Mouse (Mus musculus) myocyte (in vitro differentiated cells): ENCODE data around the gene Creg1. TPM values are rescaled to one million over a fixed set of nuclear protein-coding genes. Genes with fewer than 3 reads are reported as not detected.

Experiments used
- H3K27me3 ChIP-seq: one replicate; pipeline ENCODE4 v1.6.1; 2011; ENCODE audit not compliant: control insufficient read depth, insufficient read depth, insufficient read length
- H3K36me3 ChIP-seq: one replicate; pipeline ENCODE4 v1.6.1; 2011; ENCODE audit not compliant: control insufficient read depth, insufficient read depth
- H3K4me2 ChIP-seq: one replicate; pipeline ENCODE4 v1.6.1; 2011; ENCODE audit warnings: low read depth, control low read depth
- H3K4me3 ChIP-seq: one replicate; pipeline ENCODE4 v1.5.1; 2011; ENCODE audit warnings: mild to moderate bottlenecking, control low read depth, moderate library complexity
- H3K79me2 ChIP-seq: one replicate; pipeline ENCODE4 v1.6.1; 2011; ENCODE audit not compliant: control insufficient read depth, insufficient read depth
- H3ac ChIP-seq: one replicate; pipeline ENCODE4 v1.6.1; 2011; ENCODE audit not compliant: control insufficient read depth, insufficient read length
- CEBPB ChIP-seq: IDR thresholded peaks from 2 replicates; pipeline ENCODE4 v1.6.1; 2011; ENCODE audit warnings: mild to moderate bottlenecking, moderate library complexity; ENCODE audit not compliant: poor library complexity, insufficient read depth, severe bottlenecking
- E2F4 ChIP-seq: IDR thresholded peaks from one replicate; pipeline ENCODE4 v1.6.1; 2011; ENCODE audit warnings: mild to moderate bottlenecking, control low read depth, moderate library complexity; ENCODE audit not compliant: insufficient read depth
- MAX ChIP-seq: IDR thresholded peaks from one replicate; pipeline ENCODE4 v1.6.1; 2011; ENCODE audit warnings: low read depth, mild to moderate bottlenecking, control low read depth
- MYOD1 ChIP-seq, 3 experiments: IDR thresholded peaks; one replicate each; pipeline ENCODE4 v1.6.1; 2011; ENCODE audit warnings: control low read depth in 2 of 3, low read depth in 2 of 3, mild to moderate bottlenecking in 2 of 3, moderate library complexity in 1 of 3; ENCODE audit not compliant: insufficient read length in 2 of 3, control insufficient read depth in 1 of 3
- MYOG ChIP-seq, 3 experiments: IDR thresholded peaks; one replicate each; pipeline ENCODE4 v1.6.1; 2011; ENCODE audit warnings: control low read depth in 2 of 3, low read depth in 2 of 3, mild to moderate bottlenecking in 2 of 3; ENCODE audit not compliant: insufficient read length in 2 of 3, control insufficient read depth in 1 of 3, insufficient read depth in 1 of 3
- POLR2A ChIP-seq: IDR thresholded peaks from one replicate; pipeline ENCODE4 v1.6.1; 2011; ENCODE audit warnings: low read depth, mild to moderate bottlenecking, control low read depth, moderate library complexity; ENCODE audit not compliant: insufficient read length
- POLR2AphosphoS2 ChIP-seq: IDR thresholded peaks from one replicate; pipeline ENCODE4 v1.6.1; 2011; ENCODE audit warnings: low read depth, control low read depth; ENCODE audit not compliant: insufficient read length
- REST ChIP-seq: IDR thresholded peaks from one replicate; pipeline ENCODE4 v1.6.1; 2011; ENCODE audit warnings: mild to moderate bottlenecking, control low read depth, moderate library complexity; ENCODE audit not compliant: insufficient read depth, insufficient read length
- SRF ChIP-seq: IDR thresholded peaks from one replicate; pipeline ENCODE4 v1.6.1; 2011; ENCODE audit warnings: low read depth; ENCODE audit not compliant: control insufficient read depth, insufficient read length
- TCF12 ChIP-seq: IDR thresholded peaks from one replicate; pipeline ENCODE4 v1.6.1; 2011; ENCODE audit warnings: mild to moderate bottlenecking, control low read depth; ENCODE audit not compliant: poor library complexity, insufficient read depth, severe bottlenecking
- TCF3 ChIP-seq: IDR thresholded peaks from one replicate; pipeline ENCODE4 v1.6.1; 2011; ENCODE audit warnings: low read depth, control low read depth; ENCODE audit not compliant: insufficient read length
- USF1 ChIP-seq: IDR thresholded peaks from one replicate; pipeline ENCODE4 v1.6.1; 2011; ENCODE audit warnings: low read depth, mild to moderate bottlenecking, control low read depth, moderate library complexity
- polyA plus RNA-seq: library from polyadenylated mRNA; unstranded; fragments of >200 nt; fragmentation: generic; extraction: Trizol; gene quantifications from one replicate; pipeline ENCODE4 v1.2.1, GENCODE M21; 2012; ENCODE audit warnings: missing spikeins

The Creg1 gene
- polyA plus RNA-seq = 18.7 TPM

GRCm38 (mm10) chr1:165763635-165764372 is at the start of gene Creg1:
Creg1 (plus strand) TSS chr1:165763746.
- TF ChIP-seq REST = peak; percentile 21
- no peak for TF ChIP-seq CEBPB
- TF ChIP-seq MYOD1 (IDR thresholded peaks at IDR 0.05; ENCODE audit: control insufficient read depth in 1 of 3, insufficient read length in 2 of 3, low read depth in 2 of 3) = peak in 1 of 3 experiments; percentile 8
- no peak for TF ChIP-seq TCF12
- TF ChIP-seq TCF3 = no peak
- no peak for TF ChIP-seq E2F4
- TF ChIP-seq POLR2A = peak; percentile 99
- peak; percentile 96 for TF ChIP-seq POLR2AphosphoS2
- no peak for TF ChIP-seq MAX
- Histone ChIP-seq H3ac (peak within 1 kb of the TSS; percentile 34), H3K79me2 (no peaks in the 10 kb centered on the region), H3K27me3 (no peaks in the 10 kb centered on the region), H3K4me3 (peak within 1 kb of the TSS; percentile 35), H3K4me2 (peak within 1 kb of the TSS; percentile 85), H3K36me3 (no peaks in the 10 kb centered on the region)

GRCm38 (mm10) chr1:165713798-165714197 is 49.7 kb upstream of the Creg1 start:
- Histone ChIP-seq H3K27me3 (peaks cover 38% of the 10 kb centered on the region), H3ac (no peak overlapping the region), H3K36me3 (no peaks in the 10 kb centered on the region), H3K4me3 (no peak overlapping the region), H3K79me2 (no peaks in the 10 kb centered on the region), H3K4me2 (no peak overlapping the region)
- TF ChIP-seq TCF3 (no peak), USF1 (no peak), SRF (no peak), CEBPB (no peak), MYOG (IDR thresholded peaks at IDR 0.05; ENCODE audit: control insufficient read depth in 1 of 3, insufficient read depth in 1 of 3, insufficient read length in 2 of 3, low read depth in 2 of 3) (no peak)

- Histone ChIP-seq H3K36me3 (no peaks in the 10 kb centered on the region), H3ac (no peak overlapping the region), H3K27me3 (peaks cover 23% of the 10 kb centered on the region), H3K4me3 (no peak overlapping the region), H3K4me2 (no peak overlapping the region), H3K79me2 (no peaks in the 10 kb centered on the region)
- TF ChIP-seq POLR2A = no peak
- no peak for TF ChIP-seq TCF3
These were observed 47.1 kb upstream of the Creg1 start for GRCm38 (mm10) chr1:165716426-165716825.

GRCm38 (mm10) chr1:165717711-165718542 is 45.6 kb upstream of the Creg1 start:
- H3K36me3 ChIP-seq = no peaks in the 10 kb centered on the region
- no peaks in the 10 kb centered on the region for H3K79me2 ChIP-seq
- no peak overlapping the region for H3K4me3 ChIP-seq
- H3ac ChIP-seq = no peak overlapping the region
- H3K4me2 ChIP-seq = no peak overlapping the region
- TF ChIP-seq MYOD1 (IDR thresholded peaks at IDR 0.05; ENCODE audit: control insufficient read depth in 1 of 3, insufficient read length in 2 of 3, low read depth in 2 of 3) (no peak), USF1 (no peak), SRF (no peak), TCF12 (no peak), MYOG (IDR thresholded peaks at IDR 0.05; ENCODE audit: control insufficient read depth in 1 of 3, insufficient read depth in 1 of 3, insufficient read length in 2 of 3, low read depth in 2 of 3) (no peak), POLR2AphosphoS2 (no peak), POLR2A (no peak), E2F4 (no peak)
- H3K27me3 ChIP-seq = peaks cover 24% of the 10 kb centered on the region

GRCm38 (mm10) chr1:165718543-165719105 is 44.9 kb upstream of the Creg1 start:
- Histone ChIP-seq H3K79me2 (no peaks in the 10 kb centered on the region), H3K36me3 (no peaks in the 10 kb centered on the region), H3K4me3 (no peak overlapping the region), H3ac (no peak overlapping the region), H3K4me2 (no peak overlapping the region), H3K27me3 (peaks cover 31% of the 10 kb centered on the region)
- TF ChIP-seq MYOD1 (IDR thresholded peaks at IDR 0.05; ENCODE audit: control insufficient read depth in 1 of 3, insufficient read length in 2 of 3, low read depth in 2 of 3) (no peak), SRF (no peak), TCF3 (no peak), MYOG (IDR thresholded peaks at IDR 0.05; ENCODE audit: control insufficient read depth in 1 of 3, insufficient read depth in 1 of 3, insufficient read length in 2 of 3, low read depth in 2 of 3) (no peak), POLR2AphosphoS2 (no peak), E2F4 (no peak), USF1 (no peak), MAX (no peak), REST (no peak), POLR2A (no peak), TCF12 (no peak), CEBPB (no peak)
